Mouse (Mus musculus): ENCODE data around the gene Adap1.

DNA sequence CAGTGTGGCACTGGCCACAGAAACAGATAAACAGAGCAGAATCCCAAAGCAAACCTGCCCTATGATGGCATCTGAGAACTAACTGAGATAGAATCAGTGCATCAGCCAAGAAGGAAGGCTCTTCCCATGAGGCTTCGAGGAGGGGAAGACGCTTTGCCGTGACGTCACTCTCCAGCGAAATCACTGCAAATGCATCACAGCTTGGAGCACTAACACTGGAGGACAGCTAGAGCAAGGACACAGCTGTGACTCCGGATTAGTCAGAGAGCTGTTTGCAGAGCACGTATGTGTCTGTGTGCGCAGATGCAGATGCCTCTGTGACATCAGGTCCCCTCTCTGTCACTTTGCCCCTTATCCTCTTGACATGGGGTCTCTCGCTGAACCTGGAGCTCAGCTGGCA is 13.6 kb downstream of the Adap1 start:
- TF ChIP-seq CTCF (IDR thresholded peaks at IDR 0.05; ENCODE audit: low read depth) (no peak), EP300 (optimal IDR thresholded peaks at IDR 0.05) (no peak)

Measured in stomach, postnatal 0 days (tissue).